In genomic region chr1:75997222-75997621, GRCm38 (mm10) we compare ENCODE assay signal across 30 mouse cellular contexts.
DNase-seq lines count a peak whose midpoint lies in the region; ATAC-seq and TF ChIP-seq lines count a peak whose summit lies in the region.
"Had no signal": no experiment of that assay in that cellular context is flagged by ENCODE, and none has a peak within 500 bp of the region (broad histone marks: within the 10 kb centered on the region; RNA-seq: fewer than 3 reads in every experiment).

No protein-coding gene starts in this region.

- no peaks in the 10 kb centered on the region for H3K27me3 ChIP-seq in heart, adult 2 months (ENCODE audit: control insufficient read depth, insufficient read depth, low read length)
- H3K27me3 ChIP-seq in heart, embryonic 10.5 days (ENCODE audit: insufficient read depth, poor library complexity, severe bottlenecking) = no peaks in the 10 kb centered on the region
- H3K27me3 ChIP-seq in lung, embryonic 14.5 days (ENCODE audit: insufficient read depth, low read length) = no peaks in the 10 kb centered on the region
- H3K27me3 ChIP-seq: heart, embryonic 13.5 days; hindbrain, embryonic 15.5 days; limb, embryonic 13.5 days; megakaryocyte, embryonic 14.5 days; midbrain, embryonic 13.5 days; stomach, embryonic 15.5 days had no signal

- peaks cover 3% of the 10 kb centered on the region for H3K4me1 ChIP-seq in heart, adult 2 months (ENCODE audit: control insufficient read depth, insufficient read depth, low read length)
- H3K4me1 ChIP-seq in heart, embryonic 10.5 days = no peaks in the 10 kb centered on the region
- no peaks in the 10 kb centered on the region for H3K4me1 ChIP-seq in lung, embryonic 14.5 days (ENCODE audit: insufficient read depth)
- no peaks in the 10 kb centered on the region for H3K4me1 ChIP-seq in ES-E14 (ENCODE audit: control insufficient read depth in 2 of 2, insufficient read depth in 2 of 2, low read length in 2 of 2, poor library complexity in 1 of 2)
- H3K4me1 ChIP-seq: megakaryocyte, embryonic 14.5 days; stomach, embryonic 15.5 days had no signal

- no peak for ATAC-seq in lung, embryonic 14.5 days (ENCODE audit: insufficient read depth)
- ATAC-seq: activated CD4-positive, CD25-positive, alpha-beta regulatory T cell, adult 4 months; forebrain, embryonic 14.5 days; midbrain, embryonic 13.5 days had no signal

- H3K9me3 ChIP-seq in heart, embryonic 10.5 days = no peaks in the 10 kb centered on the region
- no peaks in the 10 kb centered on the region for H3K9me3 ChIP-seq in lung, embryonic 14.5 days (ENCODE audit: low read depth, low read length)
- no peaks in the 10 kb centered on the region; the same call in 1 of the 2 replicates for H3K9me3 ChIP-seq in ES-E14 (ENCODE audit: control insufficient read depth, insufficient read depth, low read depth, low read length)
- H3K9me3 ChIP-seq: heart, embryonic 13.5 days; hindbrain, embryonic 10.5 days; hindbrain, embryonic 15.5 days; limb, embryonic 13.5 days; midbrain, embryonic 13.5 days; stomach, embryonic 15.5 days had no signal

- H3K4me2 ChIP-seq in lung, embryonic 14.5 days = no peak overlapping the region
- H3K4me2 ChIP-seq: heart, embryonic 13.5 days; hindbrain, embryonic 15.5 days; limb, embryonic 13.5 days; liver, embryonic 11.5 days; midbrain, embryonic 13.5 days; stomach, embryonic 15.5 days had no signal

- DNase-seq in heart, adult 2 months = no peak
- no peak for DNase-seq in heart, embryonic 10.5 days (ENCODE audit: low spot score)
- DNase-seq in lung, embryonic 14.5 days = no peak
- no peak for DNase-seq in lung, postnatal 14 days
- DNase-seq in ES-E14 (ENCODE audit: low read depth, low spot score) = peak; percentile 7
- no peak for DNase-seq in ovary, postnatal 36 days (ENCODE audit: low spot score)
- no peak for DNase-seq in layer of hippocampus, adult 9-11 months
- DNase-seq: adrenal gland, adult 2 months; adrenal gland, postnatal 36 days; B cell, adult 2 months; cerebellum, adult 18-20 months; cerebellum, postnatal 10 days; heart, postnatal 14 days; kidney, adult 8-10 months; kidney, postnatal 4 days; lung, postnatal 4 days; retina, postnatal 1 day; right cerebral cortex, postnatal 25 days; thymus, postnatal 14 days had no signal

- in situ Hi-C loops in ES-E14 (cut with MboI; ENCODE audit: low sequenced_read_pairs in 2 of 2, unreplicated experiment in 2 of 2) = no loop called here

- 65% methylated on average over 3 of the region's 3 CpGs for WGBS in heart, adult 2 months
- WGBS in heart, embryonic 10.5 days = 65% methylated on average over 3 of the region's 3 CpGs
- 78% methylated on average over 3 of the region's 3 CpGs for WGBS in lung, embryonic 14.5 days

- H3K36me3 ChIP-seq in heart, adult 2 months (ENCODE audit: control insufficient read depth, insufficient read depth, low read length) = no peaks in the 10 kb centered on the region
- H3K36me3 ChIP-seq in heart, embryonic 10.5 days = no peaks in the 10 kb centered on the region
- no peaks in the 10 kb centered on the region for H3K36me3 ChIP-seq in lung, embryonic 14.5 days (ENCODE audit: insufficient read depth)
- H3K36me3 ChIP-seq in ES-E14 (ENCODE audit: control insufficient read depth, insufficient read depth, low read length, poor library complexity, severe bottlenecking) = no peaks in the 10 kb centered on the region
- H3K36me3 ChIP-seq: heart, embryonic 13.5 days; hindbrain, embryonic 10.5 days; hindbrain, embryonic 15.5 days; limb, embryonic 13.5 days; midbrain, embryonic 13.5 days; stomach, embryonic 15.5 days had no signal

- no peak overlapping the region for H3K27ac ChIP-seq in heart, adult 2 months
- no peak overlapping the region for H3K27ac ChIP-seq in heart, embryonic 10.5 days
- no peak overlapping the region for H3K27ac ChIP-seq in lung, embryonic 14.5 days (ENCODE audit: low read depth)
- no peak overlapping the region for H3K27ac ChIP-seq in ES-E14 (ENCODE audit: insufficient read depth, low read depth, low read length, poor library complexity, severe bottlenecking)
- H3K27ac ChIP-seq: heart, embryonic 13.5 days; hindbrain, embryonic 10.5 days; hindbrain, embryonic 15.5 days; kidney, postnatal 0 days; limb, embryonic 13.5 days; midbrain, embryonic 13.5 days; stomach, embryonic 15.5 days had no signal

- H3K9ac ChIP-seq in heart, adult 2 months (ENCODE audit: low read depth, low read length) = no peak overlapping the region
- H3K9ac ChIP-seq in lung, embryonic 14.5 days = no peak overlapping the region
- H3K9ac ChIP-seq in ES-E14 (ENCODE audit: insufficient read depth, low read depth, low read length, poor library complexity, severe bottlenecking) = no peak overlapping the region
- H3K9ac ChIP-seq: heart, embryonic 13.5 days; hindbrain, embryonic 15.5 days; limb, embryonic 13.5 days; midbrain, embryonic 13.5 days; stomach, embryonic 15.5 days had no signal

- H3K4me3 ChIP-seq in heart, adult 2 months = no peak overlapping the region
- no peak overlapping the region for H3K4me3 ChIP-seq in heart, embryonic 10.5 days
- H3K4me3 ChIP-seq in lung, embryonic 14.5 days (ENCODE audit: low read depth, low read length) = no peak overlapping the region
- no peak overlapping the region for H3K4me3 ChIP-seq in ES-E14 (ENCODE audit: insufficient read depth in 1 of 2, low read depth in 1 of 2, low read length in 2 of 2, poor library complexity in 1 of 2, severe bottlenecking in 1 of 2)
- H3K4me3 ChIP-seq: heart, embryonic 13.5 days; hindbrain, embryonic 10.5 days; hindbrain, embryonic 15.5 days; limb, embryonic 13.5 days; megakaryocyte, embryonic 14.5 days; midbrain, embryonic 13.5 days; stomach, embryonic 15.5 days had no signal

- intact Hi-C loops in heart, adult 2 months (cut with DNase I) = loop anchor here (10.0 kb wide), 1 partner anchor 1518 kb away; the partner anchor contains the start of gene Epha4

- no peak for TF ChIP-seq EP300 in heart, adult 2 months (IDR thresholded peaks at IDR 0.05; ENCODE audit: insufficient read depth, low read depth, low read length)

- TF ChIP-seq POLR2A in heart, adult 2 months (IDR thresholded peaks at IDR 0.05; ENCODE audit: insufficient read depth, low read depth, low read length) = no peak

- no peaks in the 10 kb centered on the region for H3K79me2 ChIP-seq in heart, adult 2 months (replicated peaks; ENCODE audit: control insufficient read depth, insufficient read depth, low read length)

- TF ChIP-seq CTCF in heart, adult 2 months (IDR thresholded peaks at IDR 0.05) = peak; percentile 68
- peak; percentile 27; the same call in 1 of the 2 replicates for TF ChIP-seq CTCF in lung, embryonic 14.5 days (IDR thresholded peaks at IDR 0.05; ENCODE audit: low read depth)

TF ChIP-seq in ES-E14, 5 proteins besides CTCF, POLR2A, EP300 and RAD21:
- TF ChIP-seq ZC3H11A (IDR thresholded peaks at IDR 0.05; ENCODE audit: borderline replicate concordance, low read depth, low read length) = no peak
- no peak for TF ChIP-seq MAFK (IDR thresholded peaks at IDR 0.05; ENCODE audit: insufficient read depth, low read depth, low read length)
- TF ChIP-seq ZNF384 (IDR thresholded peaks at IDR 0.05; ENCODE audit: low read depth, low read length) = no peak
- no peak for TF ChIP-seq CHD2 (IDR thresholded peaks at IDR 0.05; ENCODE audit: low read depth, low read length)
- no peak for TF ChIP-seq HCFC1 (IDR thresholded peaks at IDR 0.05; ENCODE audit: borderline replicate concordance, insufficient read depth, low read length)
